Mouse (Mus musculus) stomach, postnatal 0 days (tissue): ENCODE measurements around the gene Ltn1. TPM values are rescaled to one million over a fixed set of nuclear protein-coding genes. Genes with fewer than 3 reads are reported as not detected.

Experiments used
- ATAC-seq: fragments of 200-750 bp; cut with Nextera tagmentation; 2 replicates; pipeline ENCODE4 v1.8.0; 2017; ENCODE audit not compliant: low FRiP score, low TSS enrichment
- DNase-seq: peaks from one replicate; pipeline ENCODE4 v3.0.0-alpha.2; 2016; ENCODE audit warnings: low spot score
- H3K27ac ChIP-seq: fragments of 300-500 bp; sonication (generic); replicated peaks from 2 replicates; pipeline ENCODE4 v1.5.1; 2014; ENCODE audit warnings: mild to moderate bottlenecking, control low read depth
- H3K27me3 ChIP-seq: fragments of 300-500 bp; sonication (generic); 2 replicates; pipeline ENCODE4 v1.6.1; 2014; ENCODE audit warnings: low read length; ENCODE audit not compliant: control insufficient read depth, insufficient read depth
- H3K36me3 ChIP-seq: fragments of 300-500 bp; sonication (generic); 2 replicates; pipeline ENCODE4 v1.6.1; 2014; ENCODE audit warnings: low read length, mixed read lengths; ENCODE audit not compliant: control insufficient read depth, insufficient read depth
- H3K4me1 ChIP-seq: fragments of 300-500 bp; sonication (generic); replicated peaks from 2 replicates; pipeline ENCODE4 v1.6.1; 2014; ENCODE audit warnings: antibody characterized with exemption; ENCODE audit not compliant: control insufficient read depth, insufficient read depth
- H3K4me2 ChIP-seq: fragments of 300-500 bp; sonication (generic); replicated peaks from 2 replicates; pipeline ENCODE4 v1.6.1; 2014; ENCODE audit warnings: low read depth, mild to moderate bottlenecking, control low read depth, moderate library complexity
- H3K4me3 ChIP-seq: fragments of 300-500 bp; sonication (generic); 2 replicates; pipeline ENCODE4 v1.5.1; 2014; ENCODE audit warnings: low read depth, low read length, control low read depth
- H3K9ac ChIP-seq: fragments of 300-500 bp; sonication (generic); 2 replicates; pipeline ENCODE4 v1.6.1; 2014; ENCODE audit warnings: mild to moderate bottlenecking, low read length, control low read depth, mixed read lengths
- H3K9me3 ChIP-seq: fragments of 300-500 bp; sonication (generic); 2 replicates; pipeline ENCODE4 v1.6.1; 2016; ENCODE audit warnings: low read length; ENCODE audit not compliant: control insufficient read depth
- CTCF ChIP-seq: IDR thresholded peaks from 2 replicates; pipeline ENCODE4 v1.5.1; 2016; ENCODE audit warnings: antibody characterized with exemption, low read depth, mild to moderate bottlenecking, moderate library complexity
- EP300 ChIP-seq: optimal IDR thresholded peaks from 2 replicates; pipeline ENCODE3; 2016; ENCODE audit warnings: antibody characterized with exemption
- WGBS: fragments of 180-500 bp; shearing (Covaris S2); extraction: QIAGEN DNeasy Blood & Tissue Kit; methylation state at CpG from one replicate; pipeline ENCODE4 v1.1.7; 2014; 5-methylcytosine and 5-hydroxymethylcytosine counted together
- polyA plus RNA-seq: library from polyadenylated mRNA; unstranded; fragments of >200 nt; fragmentation: Nextera tagmentation; extraction: Ambion mirVana; gene quantifications from 2 replicates; pipeline ENCODE4 v1.2.1, GENCODE M21; 2015

The Ltn1 gene
- polyA plus RNA-seq, 1 experiment from 2014 or later = 9.2 TPM

DNA sequence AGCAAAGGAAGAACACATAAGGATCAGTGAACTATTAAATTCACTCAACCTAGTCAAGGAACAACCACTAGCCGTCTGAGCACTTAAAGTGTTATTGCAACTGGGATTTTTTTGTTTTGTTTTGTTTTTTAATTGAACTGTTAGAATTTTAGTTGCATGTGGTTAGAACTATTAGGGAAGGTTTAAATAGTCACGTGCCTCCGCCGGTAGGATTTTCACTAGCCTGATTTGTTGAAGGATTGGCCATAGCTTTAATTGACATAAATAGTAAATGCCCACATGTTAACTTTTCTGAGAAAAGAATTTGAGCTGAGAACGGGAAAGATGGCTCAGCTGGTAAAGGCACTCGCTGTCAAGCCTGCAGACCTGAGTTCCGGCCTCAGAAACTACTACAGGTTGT, 77.7 kb downstream of the Ltn1 start:
- TF ChIP-seq CTCF = no peak
- Histone ChIP-seq H3K9ac (no peak overlapping the region), H3K27me3 (no peaks in the 10 kb centered on the region), H3K9me3 (no peaks in the 10 kb centered on the region), H3K4me2 (peak overlapping the region; percentile 59), H3K27ac (no peak overlapping the region), H3K36me3 (no peaks in the 10 kb centered on the region), H3K4me3 (peak overlapping the region; percentile 69), H3K4me1 (no peaks in the 10 kb centered on the region)
- WGBS = 81% methylated on average over 7 of the region's 7 CpGs
- DNase-seq (no peak), ATAC-seq (no peak)

DNA sequence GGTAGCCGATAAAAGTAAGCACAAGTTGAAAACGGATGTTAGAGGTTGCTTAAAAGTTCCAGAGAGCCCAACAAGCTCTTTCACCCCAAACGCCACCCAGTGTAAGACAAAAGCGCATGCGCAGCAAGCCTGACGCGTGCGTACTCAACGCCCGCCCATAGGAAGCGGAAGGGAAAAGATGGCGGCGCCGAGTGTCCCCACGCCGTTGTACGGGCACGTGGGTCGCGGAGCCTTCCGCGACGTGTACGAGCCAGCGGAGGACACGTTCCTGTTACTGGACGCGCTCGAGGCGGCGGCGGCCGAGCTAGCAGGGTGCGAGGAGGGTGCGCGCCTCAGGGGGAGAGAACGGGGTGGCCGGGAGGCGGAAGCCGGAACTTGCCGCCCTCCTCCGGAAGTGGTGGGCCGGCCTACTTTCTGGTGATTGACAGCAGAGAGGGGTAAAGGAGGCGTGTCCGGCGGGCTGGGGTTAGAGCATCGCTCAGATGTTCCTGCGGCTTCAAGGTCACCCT, 78.3 kb downstream of the Ltn1 start, which contains the start of gene N6amt1:
N6amt1 (plus strand) TSS at position 111 of the 509 bp plus-strand sequence.
- H3K4me3 ChIP-seq = peak within 1 kb of the TSS; percentile 69
- H3K36me3 ChIP-seq = no peaks in the 10 kb centered on the region
- H3K4me1 ChIP-seq = no peaks in the 10 kb centered on the region
- peak within 1 kb of the TSS; percentile 82 for H3K9ac ChIP-seq
- DNase-seq (peak; percentile 92), ATAC-seq (peak; percentile 98)
- peak within 1 kb of the TSS; percentile 59 for H3K4me2 ChIP-seq
- peak within 1 kb of the TSS; percentile 95 for H3K27ac ChIP-seq
- H3K9me3 ChIP-seq = no peaks in the 10 kb centered on the region
- WGBS = under 1% methylated on average over 48 of the region's 48 CpGs
- TF ChIP-seq CTCF = 0 out of 2 replicates have a peak, but pooled peaks have one; percentile 20
- TF ChIP-seq EP300 = no peak
- H3K27me3 ChIP-seq = no peaks in the 10 kb centered on the region

DNA sequence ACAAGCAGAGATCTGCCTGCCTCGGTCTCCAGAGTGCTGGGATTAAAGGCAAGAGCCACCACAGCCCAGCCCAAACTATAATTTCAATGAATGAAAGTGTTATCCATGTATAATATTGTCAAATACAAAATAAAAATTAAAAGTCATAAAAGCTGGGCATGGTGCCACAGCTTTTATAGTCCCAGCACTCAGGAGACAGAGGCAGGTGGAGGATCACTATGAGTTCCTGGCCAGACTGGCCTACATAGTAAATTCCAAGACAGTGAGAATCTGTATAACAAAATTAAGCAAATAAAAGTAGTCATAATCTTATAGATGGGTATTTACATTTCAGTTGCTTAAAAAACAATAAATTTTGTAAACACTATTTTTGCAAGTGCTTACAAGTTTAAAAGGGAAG, 78.8 kb downstream of the Ltn1 start:
- Histone ChIP-seq H3K36me3 (no peaks in the 10 kb centered on the region), H3K27me3 (no peaks in the 10 kb centered on the region), H3K4me2 (peak overlapping the region; percentile 59), H3K27ac (no peak overlapping the region), H3K4me3 (no peak overlapping the region), H3K9me3 (no peaks in the 10 kb centered on the region), H3K9ac (no peak overlapping the region), H3K4me1 (no peaks in the 10 kb centered on the region)
- no peak for ATAC-seq
- DNase-seq = no peak
- 100% methylated on average over 1 of the region's 1 CpGs for WGBS
- no peak for TF ChIP-seq CTCF
- no peak for TF ChIP-seq EP300

DNA sequence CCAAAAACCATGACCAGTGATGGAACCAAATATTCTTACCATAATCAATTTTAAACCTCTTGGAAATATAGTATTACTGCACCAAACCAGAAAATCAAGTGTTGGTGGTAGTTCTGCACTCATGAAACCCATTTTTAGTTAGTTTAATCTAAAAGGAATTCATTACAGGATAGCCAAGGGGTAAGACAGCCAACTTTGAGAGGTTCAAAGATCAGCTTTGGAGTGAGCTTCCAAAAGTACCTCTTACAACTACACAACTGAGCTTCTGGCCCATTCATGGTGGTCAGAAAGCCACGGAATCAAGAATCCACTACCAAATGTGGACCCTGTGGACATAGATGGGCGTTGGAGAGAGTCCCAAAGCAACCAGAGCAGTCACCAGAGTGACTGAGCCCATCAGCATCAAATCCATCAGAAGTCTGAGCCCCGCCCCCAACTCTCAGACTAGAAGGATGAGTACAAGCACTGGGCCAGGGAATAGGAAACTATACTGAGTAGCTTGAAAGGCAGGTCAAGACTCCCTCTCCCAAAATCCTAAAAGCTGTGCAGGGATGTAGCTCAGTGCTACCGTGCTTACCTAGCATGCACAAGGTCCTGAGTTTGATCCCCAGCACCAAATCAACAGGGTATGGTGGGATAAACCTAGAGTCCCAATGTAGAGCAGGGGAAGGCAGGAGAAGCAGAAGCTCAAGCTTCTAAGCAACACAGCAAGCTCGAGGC, 80.9 kb downstream of the Ltn1 start:
- ATAC-seq (no peak), DNase-seq (no peak)
- WGBS = 75% methylated on average over 5 of the region's 5 CpGs
- Histone ChIP-seq H3K9ac (no peak overlapping the region), H3K36me3 (no peaks in the 10 kb centered on the region), H3K27ac (no peak overlapping the region), H3K4me1 (no peaks in the 10 kb centered on the region), H3K9me3 (no peaks in the 10 kb centered on the region), H3K4me2 (no peak overlapping the region), H3K27me3 (no peaks in the 10 kb centered on the region), H3K4me3 (no peak overlapping the region)
- TF ChIP-seq CTCF = no peak
- TF ChIP-seq EP300 = no peak

DNA sequence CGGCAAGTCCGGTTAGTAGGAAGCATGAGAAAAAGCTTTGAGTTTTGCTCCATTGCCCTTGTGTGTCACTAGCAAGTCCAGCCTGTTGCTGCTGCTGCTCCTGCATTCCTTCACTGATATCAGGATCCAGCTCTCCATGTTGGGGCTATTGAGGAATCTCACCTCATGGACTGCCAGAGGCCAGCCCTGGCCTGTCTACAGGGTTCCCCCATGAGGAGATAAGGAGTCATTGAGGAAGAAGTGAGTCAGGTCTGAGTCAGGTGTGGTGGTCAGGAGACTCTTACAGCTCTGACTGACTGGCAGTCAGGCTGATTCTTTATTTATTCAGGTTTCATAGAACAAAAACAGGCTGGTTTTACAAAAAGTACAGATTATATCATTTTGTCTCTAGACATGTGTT, 84.3 kb downstream of the Ltn1 start:
- no peaks in the 10 kb centered on the region for H3K4me1 ChIP-seq
- H3K4me3 ChIP-seq = no peak overlapping the region
- no peaks in the 10 kb centered on the region for H3K27me3 ChIP-seq
- no peaks in the 10 kb centered on the region for H3K9me3 ChIP-seq
- no peak overlapping the region for H3K4me2 ChIP-seq
- ATAC-seq (peak; percentile 99), DNase-seq (peak; percentile 61)
- H3K36me3 ChIP-seq = no peaks in the 10 kb centered on the region
- 80% methylated on average over 2 of the region's 2 CpGs for WGBS
- no peak overlapping the region for H3K27ac ChIP-seq
- TF ChIP-seq EP300 (no peak), CTCF (peak; percentile 22; the same call in 1 of the 2 replicates)
- no peak overlapping the region for H3K9ac ChIP-seq

DNA sequence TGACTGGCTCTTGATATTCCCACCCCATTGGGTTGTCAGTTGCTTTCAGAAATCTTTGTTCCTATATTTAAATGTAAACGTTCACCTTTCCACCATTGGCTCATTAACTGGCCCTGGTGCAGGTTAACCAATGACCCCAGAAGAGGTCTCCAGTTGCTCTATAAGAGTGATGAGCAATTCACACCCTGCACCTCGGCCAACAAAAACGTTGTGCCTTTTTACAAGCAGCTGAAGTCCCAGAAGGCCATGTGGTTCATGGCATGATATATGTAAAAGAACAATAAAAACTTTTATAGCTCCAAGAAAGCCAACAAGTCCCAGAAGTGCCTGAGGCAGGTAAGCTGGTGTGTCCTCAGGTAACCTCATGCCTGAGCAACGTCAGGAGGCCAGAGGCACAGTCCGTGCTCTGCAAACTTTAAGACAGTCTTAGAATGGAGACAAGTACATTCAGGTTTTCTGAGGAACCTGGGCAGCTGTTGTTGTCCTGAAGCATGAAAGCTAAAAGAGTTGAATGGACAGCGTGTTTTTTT, 91.3 kb downstream of the Ltn1 start:
- no peaks in the 10 kb centered on the region for H3K9me3 ChIP-seq
- H3K4me2 ChIP-seq = no peak overlapping the region
- H3K27ac ChIP-seq = no peak overlapping the region
- DNase-seq (no peak), ATAC-seq (no peak)
- H3K4me1 ChIP-seq = no peaks in the 10 kb centered on the region
- H3K27me3 ChIP-seq = no peaks in the 10 kb centered on the region
- H3K36me3 ChIP-seq = no peaks in the 10 kb centered on the region
- no peak overlapping the region for H3K9ac ChIP-seq
- TF ChIP-seq EP300 (no peak), CTCF (no peak)
- WGBS = 71% methylated on average over 6 of the region's 6 CpGs
- no peak overlapping the region for H3K4me3 ChIP-seq
